Mouse (Mus musculus): ENCODE measurements around the gene Ccr4.

Ccr4 gene

DNA sequence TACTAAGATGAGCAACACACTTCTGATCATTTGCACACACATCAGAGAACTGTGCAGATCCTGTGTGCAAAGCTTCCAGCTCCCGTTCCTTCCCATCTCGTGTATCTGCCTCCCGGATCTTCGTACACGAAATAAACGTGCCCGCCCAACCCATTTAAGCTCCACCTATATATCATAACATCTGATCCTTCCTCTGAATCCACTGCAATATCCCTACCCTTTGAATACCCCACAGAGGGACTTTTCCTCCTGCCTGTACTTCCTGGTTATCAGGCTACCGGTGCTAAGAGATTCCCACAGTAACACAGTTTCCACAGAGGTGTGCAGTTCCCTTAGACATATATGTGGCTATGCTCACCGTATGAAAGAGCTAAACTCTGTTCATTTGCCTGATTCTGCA, at the start of gene Ccr4:
Gene Ccr4 (minus strand): TSS at position 101 of the 400 bp plus-strand sequence.
- DNase-seq, result no peak

DNA sequence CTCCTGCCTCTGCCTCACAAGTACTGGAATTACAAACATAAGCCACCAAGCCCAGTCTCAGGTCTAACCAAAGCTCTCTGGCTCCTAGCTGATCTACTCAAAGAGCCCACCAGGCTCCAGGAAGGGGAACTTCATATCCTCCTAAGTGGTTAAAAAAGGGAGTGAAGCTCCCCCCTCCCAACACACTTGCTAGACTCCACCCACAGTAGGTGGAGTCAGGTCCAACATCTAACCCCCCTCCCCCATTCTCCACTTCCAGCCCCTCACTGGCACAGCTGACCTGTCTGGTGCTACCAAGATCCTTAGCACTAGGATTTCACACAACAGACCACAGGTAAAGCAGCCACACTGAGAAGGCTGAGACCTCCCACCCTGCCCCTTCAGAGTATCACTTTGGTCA, 49.1 kb upstream of the Ccr4 start:
- DNase-seq, result no peak

DNA sequence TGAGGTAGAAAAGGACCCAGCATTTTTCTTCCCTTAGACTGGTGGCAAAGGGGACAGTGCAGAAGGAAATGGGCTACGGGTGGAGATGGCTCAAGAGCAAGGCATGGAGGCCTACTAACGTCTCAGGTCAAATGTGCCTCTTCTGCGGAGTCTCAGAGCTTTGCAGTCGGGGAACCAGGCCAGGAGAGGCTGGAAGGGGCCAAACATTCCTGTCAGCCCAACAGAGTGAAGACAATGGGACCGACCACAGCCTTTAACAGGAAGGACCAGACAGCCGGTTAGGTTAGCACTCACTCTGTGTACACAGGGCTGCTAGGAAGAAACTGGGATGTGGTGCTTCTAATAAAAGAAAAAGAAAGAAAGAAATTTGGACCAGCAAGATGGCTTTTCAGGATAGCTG, 45.3 kb upstream of the Ccr4 start:
- DNase-seq, result no peak

DNA sequence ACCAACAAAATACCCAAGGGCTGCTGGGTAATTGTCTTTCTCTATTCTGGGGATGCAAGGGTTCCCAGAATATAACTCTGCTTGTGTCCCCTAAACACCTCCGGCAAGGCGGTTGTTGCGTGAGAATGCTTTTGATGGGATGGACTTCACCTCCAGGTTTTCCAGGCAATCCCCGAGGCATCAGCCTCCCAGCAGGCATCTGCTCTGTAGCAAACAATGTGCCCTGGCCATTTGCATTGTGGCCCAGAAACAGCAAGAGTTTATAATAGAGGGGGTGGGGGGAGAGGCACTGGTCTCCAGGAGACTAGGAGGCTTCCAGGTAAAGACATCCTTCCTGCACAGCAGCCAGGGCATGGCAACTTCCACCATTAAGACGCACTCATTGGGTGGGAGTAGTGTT, 44.4 kb upstream of the Ccr4 start:
- DNase-seq, result no peak

DNA sequence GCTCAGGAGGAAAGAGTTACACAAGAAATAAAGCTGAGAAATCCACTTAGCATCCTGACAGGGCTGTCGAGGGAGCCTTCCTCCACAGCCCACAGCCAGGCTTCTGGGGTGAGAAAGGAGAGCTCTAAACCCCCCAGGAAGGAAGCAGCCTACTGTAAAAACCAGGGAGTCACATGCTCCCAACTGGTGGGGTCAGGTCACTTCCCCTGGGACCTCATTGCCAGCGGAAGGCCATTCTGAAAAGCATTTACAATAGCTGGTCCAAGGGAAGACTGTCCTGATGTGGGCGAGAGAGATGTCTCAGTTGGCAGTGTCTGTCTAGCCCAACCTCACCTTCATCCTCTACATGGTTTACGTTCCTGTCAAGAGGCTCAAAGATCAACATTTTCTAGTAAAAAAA, 43.8 kb upstream of the Ccr4 start:
- DNase-seq, result no peak

DNA sequence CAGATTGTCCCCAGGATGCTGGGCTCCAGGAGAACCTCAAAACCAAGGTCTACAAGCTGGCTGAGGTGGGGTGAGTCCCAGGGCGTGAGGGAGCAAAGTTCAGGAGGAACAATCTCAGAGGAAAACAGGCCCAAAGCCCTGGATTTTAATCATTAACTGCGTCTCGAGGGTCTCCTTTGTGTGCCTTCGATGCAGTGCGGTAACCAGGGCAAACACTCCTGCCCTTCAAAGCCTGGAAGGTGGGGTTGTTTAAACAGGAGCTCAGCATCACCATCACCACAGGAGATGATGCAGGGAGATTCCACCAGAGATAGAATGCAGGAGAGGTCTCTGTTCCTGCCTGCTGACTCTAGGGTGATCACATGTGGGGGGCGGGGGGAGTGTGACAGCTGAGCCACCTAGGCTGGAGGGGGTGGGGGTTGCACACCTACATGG, 42.9 kb upstream of the Ccr4 start:
- DNase-seq, result no peak

DNA sequence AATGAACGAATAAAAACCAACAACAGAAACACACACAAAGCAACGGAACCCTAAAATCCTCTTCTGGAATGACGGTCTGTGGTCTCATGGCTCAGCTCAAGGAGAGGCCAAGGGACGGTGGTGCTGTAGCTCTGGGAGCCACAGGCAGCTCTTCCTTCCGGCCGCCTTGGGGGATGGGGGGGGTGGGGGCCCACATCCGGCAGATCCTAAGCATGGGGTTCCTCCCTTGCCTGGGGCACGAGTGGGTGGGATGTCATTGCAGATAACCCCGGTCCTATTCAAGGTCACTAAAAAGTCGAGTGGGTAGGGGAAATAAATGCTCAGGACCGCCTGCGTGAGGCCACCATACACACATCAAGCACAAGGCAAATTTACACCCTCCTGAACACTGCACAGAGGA, 42.0 kb upstream of the Ccr4 start:
- peak in 1 of 2 experiments; percentile 31 for DNase-seq

DNA sequence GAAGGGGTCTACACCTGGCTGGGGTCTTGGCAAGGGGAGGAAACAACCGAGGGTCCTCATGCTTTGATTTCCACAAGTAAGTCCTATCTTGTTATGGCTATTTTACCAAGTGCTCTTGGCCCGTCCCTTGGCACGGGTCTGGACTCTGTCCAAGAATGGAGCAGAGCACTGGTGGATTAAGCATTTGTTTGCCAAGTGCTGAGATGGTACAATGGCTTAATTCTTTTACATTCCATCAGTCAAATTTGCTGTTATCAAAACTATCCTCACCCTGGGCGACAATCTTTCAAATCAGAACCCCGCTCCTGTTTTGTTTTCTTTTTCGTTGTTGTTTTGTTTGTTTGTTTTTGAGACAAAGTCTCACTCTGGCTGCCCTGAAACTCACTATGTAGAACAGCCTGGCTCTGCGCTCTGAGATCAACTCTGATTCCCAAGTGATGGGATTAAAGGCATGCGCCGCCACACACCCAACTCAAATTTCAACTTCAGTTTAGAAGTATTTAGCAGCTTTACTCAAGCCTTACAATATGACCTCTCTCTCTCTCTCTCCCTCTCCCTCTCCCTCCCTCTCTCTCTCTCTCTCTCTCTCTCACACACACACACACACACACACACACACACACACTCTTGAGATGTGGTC, 40.2 kb upstream of the Ccr4 start:
- no peak for DNase-seq

DNA sequence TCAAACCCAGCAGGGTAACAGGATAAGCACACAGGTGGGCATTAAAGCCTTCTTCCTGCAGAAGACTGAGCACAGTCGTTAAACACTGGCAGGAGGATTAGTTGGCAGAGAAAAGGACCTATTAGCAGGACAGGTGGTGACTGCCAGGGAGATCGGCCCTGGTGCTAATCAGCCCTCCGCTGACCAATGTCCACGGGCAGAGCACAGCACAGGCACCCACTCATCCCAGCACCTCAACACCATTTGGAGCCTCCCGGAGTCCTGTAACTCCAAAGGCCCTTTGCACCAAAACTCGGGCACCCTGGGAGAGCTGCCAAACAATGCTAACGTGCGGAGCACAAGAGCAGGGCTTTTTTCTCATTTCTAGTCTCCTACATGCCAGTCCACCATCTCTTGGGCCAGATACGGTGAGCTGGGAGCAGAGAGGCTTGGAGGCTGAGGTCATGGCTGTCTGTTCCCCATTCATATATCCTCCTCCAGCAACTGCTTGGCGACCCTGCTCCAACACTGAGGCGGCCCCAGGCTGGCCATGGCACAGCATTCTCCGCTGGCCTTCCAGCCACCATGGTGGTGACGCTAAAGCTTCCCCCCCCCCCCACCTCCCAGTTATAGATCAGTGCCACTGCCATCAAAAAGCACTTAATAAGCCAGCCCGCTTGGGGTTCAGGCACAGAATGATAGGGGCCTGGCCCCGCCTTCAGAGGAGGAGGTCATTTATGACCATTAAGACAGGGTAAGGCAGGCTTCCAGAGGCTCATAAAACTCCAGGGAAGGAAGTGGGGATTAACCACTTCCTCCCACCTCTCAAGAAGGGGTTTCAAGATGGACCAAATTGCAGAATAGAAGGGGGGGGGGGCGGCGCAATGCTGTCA, 39.4 kb upstream of the Ccr4 start:
- DNase-seq, result no peak

DNA sequence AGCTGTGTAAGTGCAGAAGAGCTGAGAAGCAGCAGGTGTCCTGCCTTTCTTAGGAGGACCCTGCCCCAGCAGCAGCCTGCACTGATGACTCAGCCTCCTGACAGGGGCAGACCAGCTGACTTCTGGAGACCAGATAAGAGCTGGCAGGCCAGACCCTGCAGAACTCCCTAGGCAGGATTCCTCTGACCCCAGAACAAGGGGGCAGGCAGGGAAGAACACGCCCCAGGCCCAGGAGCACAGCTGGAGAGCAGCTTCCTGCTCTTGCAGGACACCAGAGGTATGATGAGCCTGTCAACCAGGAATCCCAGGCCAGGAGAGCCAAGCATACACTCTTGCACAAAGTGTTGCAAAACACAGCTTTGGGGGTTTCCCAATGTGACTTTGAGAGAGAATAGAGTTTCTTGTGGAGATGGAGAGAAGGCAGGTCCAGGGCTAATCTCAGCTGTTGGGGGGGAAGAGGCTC, 36.6 kb upstream of the Ccr4 start:
- no peak for DNase-seq

DNA sequence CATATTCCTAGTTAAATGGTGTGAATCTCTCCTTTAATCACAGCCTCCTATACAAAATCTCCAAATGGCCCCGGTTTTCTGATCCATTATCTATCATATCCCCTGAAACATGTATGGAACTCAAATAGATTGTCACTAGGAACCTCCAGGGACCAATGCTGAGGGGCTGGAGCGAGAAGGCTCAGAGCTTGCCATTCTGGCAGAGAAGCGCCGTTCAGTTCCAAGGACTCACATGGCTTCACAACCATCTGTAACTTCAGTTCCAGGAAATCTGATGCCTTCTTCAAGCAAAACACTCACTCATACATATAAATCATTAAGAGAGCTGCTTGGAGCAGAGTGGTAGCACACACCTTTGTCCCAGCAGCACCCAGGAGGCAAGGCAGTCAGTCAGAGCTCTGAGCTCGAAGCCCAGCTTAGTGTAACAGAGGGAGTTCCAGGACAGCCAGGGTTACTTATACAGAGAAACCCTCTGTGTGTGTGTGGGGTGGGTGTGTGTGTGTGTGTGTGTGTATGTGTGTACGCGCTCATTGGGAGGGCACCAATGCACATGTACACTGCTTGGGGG, 34.4 kb upstream of the Ccr4 start:
- no peak for DNase-seq

DNA sequence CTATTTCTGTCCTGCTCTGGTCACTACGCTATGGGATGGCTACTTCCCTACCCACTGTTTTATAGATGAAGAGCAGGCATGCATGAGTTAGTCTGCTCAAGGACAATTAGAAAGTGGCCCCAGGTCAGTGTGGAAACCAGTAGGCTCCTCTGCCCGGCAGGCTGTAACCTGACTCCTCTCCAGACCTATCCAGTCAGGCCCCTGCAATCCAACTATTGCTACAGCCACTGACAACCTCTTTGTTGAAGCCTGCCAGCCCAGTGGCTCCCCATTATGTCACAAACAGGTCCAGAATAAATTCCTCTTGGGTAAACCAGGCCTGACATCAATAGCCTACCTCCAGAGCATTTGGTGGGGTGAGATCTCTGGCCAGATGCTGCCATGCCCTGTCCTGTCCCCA, 31.9 kb upstream of the Ccr4 start:
- DNase-seq, result no peak

DNA sequence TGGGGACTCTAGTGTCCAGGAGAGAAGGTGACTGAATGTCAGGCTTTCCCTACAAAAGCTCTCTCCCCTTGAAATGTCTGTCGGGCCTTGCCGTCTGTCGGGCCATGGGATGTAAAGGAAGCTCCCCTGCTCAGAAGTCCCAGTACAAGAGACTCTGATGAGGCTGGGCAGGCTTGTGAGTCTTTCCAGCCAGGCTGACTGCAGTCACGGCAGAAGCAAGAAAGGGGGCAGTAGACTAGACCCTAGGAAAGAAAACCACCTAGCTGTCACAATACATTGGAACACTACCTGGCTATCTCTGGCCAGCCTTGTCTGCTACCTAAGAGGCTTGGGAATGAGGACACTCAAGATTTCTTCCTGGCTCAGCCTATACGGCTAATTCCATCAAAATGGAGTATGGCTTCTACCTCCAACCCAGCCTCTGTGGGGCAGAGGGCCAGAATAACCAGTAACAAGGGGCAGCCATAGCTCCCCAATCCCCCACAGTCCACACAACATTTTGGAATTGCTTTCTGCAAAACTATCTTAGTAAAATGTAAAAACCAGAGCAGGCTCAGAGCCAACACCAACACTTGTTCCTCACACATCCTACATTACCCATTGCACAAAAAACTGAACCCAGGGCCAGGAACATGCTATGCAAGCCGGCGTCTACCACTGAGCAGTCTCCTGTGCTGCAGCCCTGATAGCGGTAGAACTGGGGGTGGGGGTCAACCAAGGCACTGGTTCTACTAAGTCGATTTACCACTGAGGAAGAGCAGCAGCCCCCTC, 30.2 kb upstream of the Ccr4 start:
- DNase-seq, result no peak

DNA sequence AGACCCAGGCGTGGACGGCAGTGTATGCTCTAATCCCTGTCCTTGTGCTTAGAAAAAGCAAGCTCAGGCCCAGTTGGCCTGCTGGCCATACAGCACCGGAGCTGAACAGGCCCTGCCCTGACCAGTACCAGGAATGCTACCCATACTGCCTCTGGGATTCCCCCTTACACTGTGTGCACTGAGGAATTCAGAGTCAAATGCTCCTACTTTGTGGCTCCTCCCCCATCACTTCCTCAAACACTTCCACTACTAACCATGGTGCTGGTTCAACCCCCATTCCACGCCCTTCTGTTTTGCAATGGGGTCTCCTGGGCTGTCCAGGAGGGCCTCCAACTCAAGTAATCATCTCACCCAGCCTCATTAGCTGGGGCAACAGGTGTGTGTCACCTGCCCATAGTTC, 29.1 kb upstream of the Ccr4 start:
- DNase-seq, result no peak

DNA sequence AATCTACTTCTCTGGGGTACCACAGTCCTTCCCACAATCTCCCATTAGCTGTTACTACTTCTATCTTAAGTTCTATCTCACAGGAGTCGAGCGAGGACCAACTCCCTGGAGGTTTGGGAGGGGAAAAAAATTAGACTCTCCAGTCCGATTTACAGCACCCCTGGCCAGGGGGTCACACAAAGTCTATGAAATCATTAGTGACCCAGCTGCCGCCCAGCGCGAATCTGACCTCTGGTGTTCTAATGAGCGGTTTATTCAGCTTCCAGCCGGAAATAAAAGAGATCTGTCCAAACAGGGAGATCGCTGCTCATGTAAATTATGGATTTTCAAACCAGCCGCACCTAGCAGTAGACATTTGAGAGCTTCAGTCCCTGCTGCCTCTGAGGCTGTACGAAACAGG, 26.6 kb upstream of the Ccr4 start:
- DNase-seq, result no peak

DNA sequence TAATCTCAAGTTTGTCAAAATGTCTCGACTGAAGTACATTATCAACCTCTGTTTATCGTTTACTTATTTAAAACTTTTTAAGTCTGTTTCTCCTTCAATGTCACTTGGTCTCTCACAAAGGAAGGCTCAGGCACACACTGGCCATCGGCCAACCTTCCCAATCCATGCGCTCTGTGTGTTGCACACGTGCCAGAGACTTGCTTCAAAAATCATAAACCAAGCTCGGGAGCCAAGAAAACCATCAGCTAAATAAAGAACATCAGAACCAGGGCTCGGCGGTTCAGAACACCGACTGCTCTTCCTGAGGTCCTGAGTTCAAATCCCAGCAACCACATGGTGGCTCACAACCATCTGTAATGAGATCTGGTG, 23.9 kb upstream of the Ccr4 start:
- DNase-seq, result no peak

DNA sequence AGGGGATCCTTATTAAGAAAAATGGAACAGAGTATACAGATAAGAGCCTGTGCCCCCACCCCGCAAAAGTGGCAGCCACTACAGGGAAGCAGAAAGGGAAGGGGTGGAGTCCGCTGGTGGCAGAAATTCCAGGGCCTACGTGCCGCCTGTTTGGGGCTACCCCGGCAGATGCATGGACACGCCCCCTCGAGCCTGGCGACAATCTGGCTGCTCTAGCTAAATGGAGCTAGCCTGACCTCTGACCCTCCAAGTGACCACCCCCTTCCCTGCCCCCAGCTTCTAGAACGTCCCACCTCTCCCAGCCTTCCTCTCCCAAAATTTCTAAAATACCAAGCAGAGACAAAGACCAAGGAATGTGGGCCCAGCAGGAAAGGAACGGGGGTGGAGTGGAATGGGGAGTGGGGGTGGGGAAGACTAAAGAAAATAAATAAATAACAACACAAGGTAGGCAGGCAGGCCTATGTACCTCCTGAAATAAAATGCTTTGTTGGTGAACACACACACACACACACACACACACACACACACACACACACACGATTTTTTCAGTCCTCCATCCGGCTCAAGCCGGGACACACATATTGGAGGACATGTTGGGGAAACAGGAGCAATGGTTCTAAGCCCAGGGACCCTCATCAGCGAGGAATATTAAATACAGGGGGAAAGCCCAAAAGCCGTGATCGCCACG, 23.4 kb upstream of the Ccr4 start:
- no peak for DNase-seq

DNA sequence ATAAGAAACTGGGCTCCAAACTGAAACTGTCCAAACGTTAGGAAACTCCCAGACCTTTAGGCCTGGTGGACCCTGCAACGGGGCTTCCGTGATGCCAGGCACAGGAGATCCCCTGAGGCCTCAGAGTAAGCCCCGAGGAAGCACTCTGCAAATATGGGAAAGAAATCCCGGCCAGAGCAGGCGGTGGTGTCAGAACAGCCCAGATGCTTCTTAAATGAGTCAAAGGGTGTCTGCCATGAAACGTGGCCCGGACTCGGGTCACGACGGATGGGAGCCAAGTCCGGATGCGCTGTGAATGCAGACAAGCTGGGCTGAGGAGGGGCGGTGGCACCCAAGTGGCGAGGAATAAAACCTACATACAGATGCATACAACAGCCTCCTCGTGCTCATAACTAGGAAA, 22.4 kb upstream of the Ccr4 start:
- DNase-seq, result peak; percentile 42 to 55

DNA sequence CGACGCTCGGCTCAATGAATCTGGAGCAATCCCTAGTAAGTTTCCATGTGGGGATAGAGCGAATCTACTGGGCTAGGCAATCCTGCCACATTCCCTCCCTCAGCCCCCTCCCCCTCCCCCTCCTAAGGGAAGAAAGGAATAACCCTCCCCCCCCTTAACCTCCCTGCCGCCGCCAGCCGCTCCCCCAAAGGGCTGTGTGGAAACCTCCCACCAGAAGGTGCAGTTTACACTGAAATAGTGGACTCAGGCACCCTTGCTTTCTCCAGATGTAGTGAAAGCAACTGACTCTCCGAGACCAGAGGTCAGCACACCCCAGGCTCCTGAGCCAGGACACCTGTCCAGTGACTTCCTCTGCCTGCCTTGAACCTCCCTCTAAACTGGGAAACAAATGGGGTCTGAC, 21.9 kb upstream of the Ccr4 start:
- no peak for DNase-seq

DNA sequence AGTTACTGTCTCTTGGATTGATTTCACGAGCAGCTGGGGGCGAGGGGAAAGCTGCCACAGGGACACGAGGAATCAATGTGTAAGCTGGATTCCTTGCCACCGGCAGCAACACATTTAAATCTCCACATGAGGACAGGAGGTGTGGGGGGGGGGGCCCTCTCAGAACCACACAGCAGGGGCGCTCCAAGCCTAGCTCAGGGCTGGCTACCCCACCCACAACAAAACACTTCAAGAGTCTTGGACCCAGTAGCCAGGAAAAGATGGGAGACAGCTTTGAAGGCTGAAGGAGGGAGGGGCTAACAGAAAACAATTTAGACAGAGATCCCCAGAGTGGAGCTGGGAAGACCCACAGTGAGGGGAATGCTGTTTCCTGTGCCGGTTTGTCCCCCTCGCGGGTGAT, 21.2 kb upstream of the Ccr4 start:
- DNase-seq, result no peak

DNA sequence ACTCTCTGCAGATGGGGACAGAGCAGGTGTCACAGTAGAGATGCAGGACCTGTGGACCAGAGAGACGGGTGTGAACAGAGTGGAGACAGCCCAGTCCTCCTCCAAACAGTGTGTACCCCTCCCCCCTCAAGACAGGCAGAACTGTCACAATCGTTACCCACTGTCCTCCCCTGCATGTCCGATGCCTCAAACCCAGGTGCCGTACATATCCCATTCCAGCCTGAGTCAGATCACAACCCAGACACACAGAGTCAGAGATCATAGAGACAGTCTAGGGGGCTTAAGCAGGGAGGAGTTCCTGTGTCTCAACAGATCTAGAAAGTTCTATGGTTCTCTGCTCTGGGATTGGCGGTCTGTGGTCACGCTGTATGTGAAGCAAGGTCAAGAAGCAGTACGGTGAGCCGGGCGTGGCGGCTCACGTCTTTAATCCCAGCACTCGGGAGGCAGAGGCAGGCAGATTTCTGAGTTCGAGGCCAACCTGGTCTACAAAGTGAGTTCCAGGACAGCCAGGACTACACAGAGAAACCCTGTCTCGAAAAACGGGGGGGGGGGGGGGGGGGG, 20.4 kb upstream of the Ccr4 start:
- DNase-seq, result no peak

DNA sequence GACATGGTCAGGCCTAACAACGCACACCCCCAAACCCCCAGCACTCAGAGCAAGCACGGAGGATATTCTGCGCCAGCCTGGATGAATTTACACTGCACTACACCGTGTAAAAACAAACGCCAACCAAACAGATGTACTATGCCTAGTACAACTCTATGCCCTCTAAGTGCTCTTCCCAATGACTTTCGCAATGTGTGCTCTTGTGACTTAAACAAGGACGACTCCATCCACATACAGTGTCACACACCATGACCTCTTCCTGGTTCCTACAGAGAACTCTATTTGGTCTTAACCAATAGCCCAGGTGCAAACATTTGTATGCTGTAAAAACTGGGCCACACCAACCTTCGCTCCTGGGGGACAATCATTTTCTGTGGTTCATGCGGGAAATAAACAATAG, 17.8 kb upstream of the Ccr4 start:
- no peak for DNase-seq
